Mouse (Mus musculus) G1E (cell line): ENCODE results near the gene Gnai1. TPM values are rescaled to one million over a fixed set of nuclear protein-coding genes. Genes with fewer than 3 reads are reported as not detected.

Experiments used
- ATAC-seq: 2 replicates; pipeline ENCODE4 v1.8.0; 2016; ENCODE audit warnings: mild to moderate bottlenecking; ENCODE audit not compliant: insufficient number of reproducible peaks, poor library complexity, low FRiP score, severe bottlenecking; ENCODE audit errors: extremely low read depth
- DNase-seq: peaks from one replicate; pipeline ENCODE4 v3.0.0; 2012; ENCODE audit warnings: low spot score
- H3K27me3 ChIP-seq: 2 replicates; pipeline ENCODE4 v1.6.1; 2012; ENCODE audit warnings: mild to moderate bottlenecking, low read length, inconsistent platforms; ENCODE audit not compliant: insufficient read depth
- H3K36me3 ChIP-seq: replicated peaks from 2 replicates; pipeline ENCODE3; 2012; ENCODE audit warnings: mild to moderate bottlenecking, inconsistent platforms
- H3K4me1 ChIP-seq: 2 replicates; pipeline ENCODE4 v1.6.1; 2012; ENCODE audit warnings: low read depth, low read length, inconsistent platforms, mixed read lengths; ENCODE audit not compliant: insufficient read depth
- H3K4me3 ChIP-seq: 2 replicates; pipeline ENCODE4 v1.5.1; 2012; ENCODE audit warnings: low read depth, mild to moderate bottlenecking, inconsistent platforms, low read length, moderate library complexity, mixed read lengths
- H3K9me3 ChIP-seq: replicated peaks from 2 replicates; pipeline ENCODE4 v1.6.1; 2012; ENCODE audit warnings: inconsistent platforms
- CTCF ChIP-seq: IDR thresholded peaks from 2 replicates; pipeline ENCODE4 v1.5.1; 2012; ENCODE audit warnings: low read depth, low read length, inconsistent platforms, mixed read lengths
- GATA1 ChIP-seq: IDR thresholded peaks from 2 replicates; pipeline ENCODE4 v1.6.1; 2012; ENCODE audit warnings: borderline replicate concordance, low read length, inconsistent platforms, mixed read lengths
- GATA2 ChIP-seq: IDR thresholded peaks from 2 replicates; pipeline ENCODE4 v1.6.1; 2012; ENCODE audit warnings: low read depth, low read length, inconsistent platforms, borderline replicate concordance
- POLR2AphosphoS5 ChIP-seq: IDR thresholded peaks from 2 replicates; pipeline ENCODE4 v1.6.1; 2012; ENCODE audit warnings: low read depth, low read length, inconsistent platforms; ENCODE audit not compliant: insufficient replicate concordance
- TAL1 ChIP-seq: conservative IDR thresholded peaks from 2 replicates; pipeline ENCODE4 v1.6.1; 2012; ENCODE audit warnings: low read depth, low read length, inconsistent platforms, mixed read lengths
- polyA plus RNA-seq: library from polyadenylated mRNA; stranded (reverse); fragments of >175 nt; gene quantifications from 2 replicates; pipeline ENCODE4 v1.2.3, GENCODE M21; 2012
- total RNA-seq, 2 experiments: library from RNA; stranded (forward) in 1 of 2; stranded (reverse) in 1 of 2; fragments of 200-1000 nt in 1 of 2; fragments of >200 nt in 1 of 2; fragmentation: Nextera tagmentation in 1 of 2; gene quantifications; 2 replicates each; pipeline ENCODE4 v1.2.3; 2014 to 2017

Gene Gnai1
- total and polyA plus RNA-seq, 3 experiments, result 0.11 TPM; not detected in 2

GRCm38 (mm10) chr5:18326159-18326558 is 34.0 kb downstream of the Gnai1 start:
- Histone ChIP-seq H3K27me3 (no peaks in the 10 kb centered on the region), H3K36me3 (no peaks in the 10 kb centered on the region), H3K4me1 (no peaks in the 10 kb centered on the region), H3K9me3 (no peaks in the 10 kb centered on the region), H3K4me3 (no peak overlapping the region)
- no peak for ATAC-seq
- TF ChIP-seq GATA1 (no peak), GATA2 (no peak), CTCF (no peak), POLR2AphosphoS5 (no peak), TAL1 (no peak)
- no peak for DNase-seq

DNA sequence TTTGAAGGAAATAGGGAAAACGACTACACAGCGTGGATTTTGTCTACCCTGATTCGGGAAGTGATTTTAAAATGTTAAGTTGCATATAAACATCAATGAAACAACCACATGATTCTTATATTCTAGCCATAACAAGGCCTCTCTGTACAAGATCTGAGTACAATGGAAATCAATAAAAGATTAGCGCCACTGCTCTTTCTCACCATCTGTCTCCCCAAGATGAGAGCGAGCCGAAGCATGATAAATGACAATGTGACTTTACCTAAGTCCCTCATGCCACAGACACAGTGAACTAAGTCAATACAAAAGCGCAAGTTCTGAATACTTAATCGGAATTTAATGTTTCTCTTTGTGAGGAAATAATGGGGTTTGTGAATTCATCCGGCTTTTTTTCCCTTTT is 36.6 kb downstream of the Gnai1 start:
- Histone ChIP-seq H3K4me3 (no peak overlapping the region), H3K36me3 (no peaks in the 10 kb centered on the region), H3K27me3 (no peaks in the 10 kb centered on the region), H3K4me1 (no peaks in the 10 kb centered on the region), H3K9me3 (no peaks in the 10 kb centered on the region)
- no peak for DNase-seq
- no peak for TF ChIP-seq GATA2
- TF ChIP-seq POLR2AphosphoS5, result no peak
- TF ChIP-seq TAL1, result no peak
- ATAC-seq, result no peak

- Histone ChIP-seq H3K36me3 (no peaks in the 10 kb centered on the region), H3K4me3 (no peak overlapping the region), H3K9me3 (no peaks in the 10 kb centered on the region), H3K4me1 (no peaks in the 10 kb centered on the region), H3K27me3 (no peaks in the 10 kb centered on the region)
- DNase-seq (no peak), ATAC-seq (no peak)
- no peak for TF ChIP-seq TAL1
- TF ChIP-seq CTCF, result no peak
- no peak for TF ChIP-seq GATA1
- TF ChIP-seq GATA2, result no peak
- no peak for TF ChIP-seq POLR2AphosphoS5
Measured at GRCm38 (mm10) chr5:18321661-18322060, 38.5 kb downstream of the Gnai1 start.

DNA sequence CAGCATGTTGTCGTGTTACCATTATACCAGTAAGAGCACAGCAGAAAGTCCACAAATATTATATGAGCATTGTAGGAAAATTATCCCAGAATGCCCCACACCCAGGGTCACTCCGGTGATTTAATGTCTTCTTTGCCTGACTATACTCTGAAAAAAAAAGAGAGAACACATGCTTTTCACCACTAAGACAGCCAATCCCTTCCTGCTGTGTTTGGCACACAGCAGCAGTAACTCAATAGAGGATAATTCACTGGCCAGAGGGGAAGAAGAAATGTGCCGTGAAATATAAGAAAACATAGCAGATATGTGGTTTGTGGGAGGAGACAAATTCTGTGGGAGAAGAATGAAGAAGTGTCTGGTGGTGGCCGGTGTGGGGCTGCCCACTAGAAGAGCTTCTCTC is 41.3 kb downstream of the Gnai1 start:
- Histone ChIP-seq H3K27me3 (no peaks in the 10 kb centered on the region), H3K4me1 (no peaks in the 10 kb centered on the region), H3K36me3 (no peaks in the 10 kb centered on the region), H3K9me3 (no peaks in the 10 kb centered on the region), H3K4me3 (no peak overlapping the region)
- TF ChIP-seq GATA2 (no peak), GATA1 (no peak), POLR2AphosphoS5 (no peak), CTCF (no peak), TAL1 (no peak)
- DNase-seq (no peak), ATAC-seq (no peak)

GRCm38 (mm10) chr5:18307229-18307804 is 52.8 kb downstream of the Gnai1 start:
- TF ChIP-seq GATA1 (no peak), POLR2AphosphoS5 (no peak), TAL1 (no peak), CTCF (no peak), GATA2 (no peak)
- no peaks in the 10 kb centered on the region for H3K9me3 ChIP-seq
- ATAC-seq (no peak), DNase-seq (no peak)
- H3K27me3 ChIP-seq, result no peaks in the 10 kb centered on the region
- H3K4me3 ChIP-seq, result no peak overlapping the region
- no peaks in the 10 kb centered on the region for H3K4me1 ChIP-seq
- no peaks in the 10 kb centered on the region for H3K36me3 ChIP-seq

- Histone ChIP-seq H3K4me1 (no peaks in the 10 kb centered on the region), H3K4me3 (no peak overlapping the region), H3K27me3 (no peaks in the 10 kb centered on the region), H3K9me3 (no peaks in the 10 kb centered on the region), H3K36me3 (no peaks in the 10 kb centered on the region)
- TF ChIP-seq GATA1 (no peak), GATA2 (no peak), CTCF (no peak), TAL1 (no peak), POLR2AphosphoS5 (no peak)
- DNase-seq (no peak), ATAC-seq (no peak)
Measured at GRCm38 (mm10) chr5:18296584-18296983, 63.6 kb downstream of the Gnai1 start.

GRCm38 (mm10) chr5:18292744-18293143 is 67.4 kb downstream of the Gnai1 start:
- H3K4me3 ChIP-seq, result no peak overlapping the region
- no peak for TF ChIP-seq GATA1
- no peak for TF ChIP-seq POLR2AphosphoS5
- no peak for TF ChIP-seq GATA2
- no peak for TF ChIP-seq TAL1
- no peak for TF ChIP-seq CTCF
- ATAC-seq, result no peak
- DNase-seq, result no peak
- no peaks in the 10 kb centered on the region for H3K9me3 ChIP-seq
- H3K4me1 ChIP-seq, result no peaks in the 10 kb centered on the region
- no peaks in the 10 kb centered on the region for H3K27me3 ChIP-seq
- no peaks in the 10 kb centered on the region for H3K36me3 ChIP-seq
